Mouse (Mus musculus): Measurements from ENCODE around the gene Gabrb1. TPM values are rescaled to one million over a fixed set of nuclear protein-coding genes. Genes with fewer than 3 reads are reported as not detected.

Gene Gabrb1
- total and polyA plus RNA-seq, 2 experiments: not detected

GRCm38 (mm10) chr5:71700468-71701272 lies 42.8 kb downstream of the Gabrb1 start:
- H3K9ac ChIP-seq (ENCODE audit: low read depth, low read length): no peak overlapping the region
- 1% methylated on average over 46 of the region's 46 CpGs for WGBS
- H3K27me3 ChIP-seq (ENCODE audit: control insufficient read depth, insufficient read depth, low read length): peaks cover 11% of the 10 kb centered on the region
- no peak overlapping the region; the same call in 1 of the 2 replicates for H3K4me3 ChIP-seq (ENCODE audit: insufficient read depth, low read depth, low read length)
- H3K36me3 ChIP-seq (ENCODE audit: control insufficient read depth, insufficient read depth, low read length): no peaks in the 10 kb centered on the region
- H3K4me1 ChIP-seq (ENCODE audit: control insufficient read depth, insufficient read depth, low read length): no peaks in the 10 kb centered on the region
- H3K79me2 ChIP-seq (ENCODE audit: control insufficient read depth, insufficient read depth, low read length): no peaks in the 10 kb centered on the region
- H3K27ac ChIP-seq (replicated peaks; ENCODE audit: insufficient read depth, low read depth, low read length): no peak overlapping the region
- TF ChIP-seq CTCF (IDR thresholded peaks at IDR 0.05; ENCODE audit: low read depth, low read length): no peak
- no peak for TF ChIP-seq POLR2A (IDR thresholded peaks at IDR 0.05; ENCODE audit: extremely low read depth, insufficient read depth, low read length)
- no peak for DNase-seq (ENCODE audit: extremely low read depth, low read depth, low spot score)

GRCm38 (mm10) chr5:71701273-71701614 lies 43.3 kb downstream of the Gabrb1 start:
- Histone ChIP-seq H3K27me3 (ENCODE audit: control insufficient read depth, insufficient read depth, low read length) (peaks cover 11% of the 10 kb centered on the region), H3K4me1 (ENCODE audit: control insufficient read depth, insufficient read depth, low read length) (no peaks in the 10 kb centered on the region), H3K27ac (replicated peaks; ENCODE audit: insufficient read depth, low read depth, low read length) (no peak overlapping the region), H3K36me3 (ENCODE audit: control insufficient read depth, insufficient read depth, low read length) (no peaks in the 10 kb centered on the region), H3K9ac (ENCODE audit: low read depth, low read length) (no peak overlapping the region), H3K4me3 (ENCODE audit: insufficient read depth, low read depth, low read length) (no peak overlapping the region), H3K79me2 (ENCODE audit: control insufficient read depth, insufficient read depth, low read length) (no peaks in the 10 kb centered on the region)
- 3% methylated on average over 6 of the region's 6 CpGs for WGBS
- DNase-seq (ENCODE audit: extremely low read depth, low read depth, low spot score): no peak
- TF ChIP-seq POLR2A (IDR thresholded peaks at IDR 0.05; ENCODE audit: extremely low read depth, insufficient read depth, low read length): no peak
- TF ChIP-seq CTCF (IDR thresholded peaks at IDR 0.05; ENCODE audit: low read depth, low read length): no peak

GRCm38 (mm10) chr5:71732931-71733792 lies 75.2 kb downstream of the Gabrb1 start:
- TF ChIP-seq POLR2A (IDR thresholded peaks at IDR 0.05; ENCODE audit: extremely low read depth, insufficient read depth, low read length): no peak
- no peak for TF ChIP-seq CTCF (IDR thresholded peaks at IDR 0.05; ENCODE audit: low read depth, low read length)

GRCm38 (mm10) chr5:71747411-71747810 lies 89.5 kb downstream of the Gabrb1 start:
- no peaks in the 10 kb centered on the region for H3K27me3 ChIP-seq (ENCODE audit: control insufficient read depth, insufficient read depth, low read length)
- no peaks in the 10 kb centered on the region for H3K4me1 ChIP-seq (ENCODE audit: control insufficient read depth, insufficient read depth, low read length)
- TF ChIP-seq CTCF (IDR thresholded peaks at IDR 0.05; ENCODE audit: low read depth, low read length) (no peak), POLR2A (IDR thresholded peaks at IDR 0.05; ENCODE audit: extremely low read depth, insufficient read depth, low read length) (no peak)
- no peak overlapping the region for H3K27ac ChIP-seq (replicated peaks; ENCODE audit: insufficient read depth, low read depth, low read length)
- no peak overlapping the region for H3K4me3 ChIP-seq (ENCODE audit: insufficient read depth, low read depth, low read length)
- no peaks in the 10 kb centered on the region for H3K36me3 ChIP-seq (ENCODE audit: control insufficient read depth, insufficient read depth, low read length)
- 79% methylated on average over 2 of the region's 2 CpGs for WGBS
- no peaks in the 10 kb centered on the region for H3K79me2 ChIP-seq (ENCODE audit: control insufficient read depth, insufficient read depth, low read length)
- H3K9ac ChIP-seq (ENCODE audit: low read depth, low read length): no peak overlapping the region
- no peak for DNase-seq (ENCODE audit: extremely low read depth, low read depth, low spot score)

More at GRCm38 (mm10) chr5:71732931-71733792, 75.2 kb downstream of the Gabrb1 start:
- no peaks in the 10 kb centered on the region for H3K36me3 ChIP-seq (ENCODE audit: control insufficient read depth, insufficient read depth, low read length)
- no peaks in the 10 kb centered on the region for H3K27me3 ChIP-seq (ENCODE audit: control insufficient read depth, insufficient read depth, low read length)
- H3K4me1 ChIP-seq (ENCODE audit: control insufficient read depth, insufficient read depth, low read length): no peaks in the 10 kb centered on the region
- 79% methylated on average over 8 of the region's 8 CpGs for WGBS
- no peak for DNase-seq (ENCODE audit: extremely low read depth, low read depth, low spot score)
- H3K79me2 ChIP-seq (ENCODE audit: control insufficient read depth, insufficient read depth, low read length): no peaks in the 10 kb centered on the region
- no peak overlapping the region for H3K4me3 ChIP-seq (ENCODE audit: insufficient read depth, low read depth, low read length)
- no peak overlapping the region for H3K9ac ChIP-seq (ENCODE audit: low read depth, low read length)
- H3K27ac ChIP-seq (replicated peaks; ENCODE audit: insufficient read depth, low read depth, low read length): no peak overlapping the region

- Histone ChIP-seq H3K4me1 (ENCODE audit: control insufficient read depth, insufficient read depth, low read length) (no peaks in the 10 kb centered on the region), H3K4me3 (ENCODE audit: insufficient read depth, low read depth, low read length) (no peak overlapping the region), H3K9ac (ENCODE audit: low read depth, low read length) (no peak overlapping the region), H3K36me3 (ENCODE audit: control insufficient read depth, insufficient read depth, low read length) (no peaks in the 10 kb centered on the region), H3K27ac (replicated peaks; ENCODE audit: insufficient read depth, low read depth, low read length) (no peak overlapping the region), H3K79me2 (ENCODE audit: control insufficient read depth, insufficient read depth, low read length) (no peaks in the 10 kb centered on the region), H3K27me3 (ENCODE audit: control insufficient read depth, insufficient read depth, low read length) (0 out of 2 replicates have a peak, but pooled peaks cover 3% of the 10 kb centered on the region)
- TF ChIP-seq CTCF (IDR thresholded peaks at IDR 0.05; ENCODE audit: low read depth, low read length) (no peak), POLR2A (IDR thresholded peaks at IDR 0.05; ENCODE audit: extremely low read depth, insufficient read depth, low read length) (no peak)
- no peak for DNase-seq (ENCODE audit: extremely low read depth, low read depth, low spot score)
- 68% methylated on average over 5 of the region's 5 CpGs for WGBS
Observed at GRCm38 (mm10) chr5:71753966-71754365, 96.1 kb downstream of the Gabrb1 start.
